Mouse (Mus musculus) frontal cortex, adult (tissue): ENCODE measurements around the gene Lcn2.
"Not testable (repeated sequence)": the region's sequence is repeated elsewhere in the genome, so short reads cannot be mapped to it uniquely, and the experiment has no call there.

Experiments
- ATAC-seq: cut with Nextera tagmentation; 2 replicates; pipeline ENCODE4 v1.9.2; 2017; ENCODE audit warnings: mild to moderate bottlenecking, moderate library complexity, mixed read lengths; ENCODE audit not compliant: low TSS enrichment

The Lcn2 gene

GRCm38 (mm10) chr2:32367315-32367714 is 20.7 kb downstream of the Lcn2 start:
- ATAC-seq: no peak

- ATAC-seq: no peak
These were observed 23.9 kb downstream of the Lcn2 start for GRCm38 (mm10) chr2:32364121-32364520.

GRCm38 (mm10) chr2:32363376-32364106 is 24.5 kb downstream of the Lcn2 start:
- peak; percentile 29 for ATAC-seq

GRCm38 (mm10) chr2:32362817-32363340 is 25.2 kb downstream of the Lcn2 start:
- ATAC-seq: peak; percentile 68

- ATAC-seq: not testable (repeated sequence)
These were observed 25.8 kb downstream of the Lcn2 start for GRCm38 (mm10) chr2:32362274-32362673.

- ATAC-seq: peak; percentile 42; the same call in 1 of the 2 replicates
These were observed 26.6 kb downstream of the Lcn2 start for GRCm38 (mm10) chr2:32361437-32361836.

GRCm38 (mm10) chr2:32360741-32361140 is 27.3 kb downstream of the Lcn2 start:
- ATAC-seq: peak; percentile 55

GRCm38 (mm10) chr2:32358381-32358780 is 29.7 kb downstream of the Lcn2 start:
- no peak for ATAC-seq

- no peak for ATAC-seq
These were observed 30.3 kb downstream of the Lcn2 start for GRCm38 (mm10) chr2:32357710-32358109.

GRCm38 (mm10) chr2:32356216-32356615 is 31.8 kb downstream of the Lcn2 start:
- no peak for ATAC-seq

- ATAC-seq: no peak
These were observed 33.6 kb downstream of the Lcn2 start for GRCm38 (mm10) chr2:32354336-32354895.

GRCm38 (mm10) chr2:32353836-32354235 is 34.2 kb downstream of the Lcn2 start:
- ATAC-seq: no peak

- ATAC-seq: peak; percentile 24
These were observed 35.0 kb downstream of the Lcn2 start, which contains the start of gene Dnm1 for GRCm38 (mm10) chr2:32353007-32353542. Gene Dnm1, minus strand, starts transcription at chr2:32353338.

GRCm38 (mm10) chr2:32352151-32353006 is 35.7 kb downstream of the Lcn2 start, which contains the start of gene Ciz1:
Gene Ciz1, plus strand, starts transcription at chr2:32352327.
- ATAC-seq: peak; percentile 6; the same call in 1 of the 2 replicates

GRCm38 (mm10) chr2:32351471-32351961 is 36.5 kb downstream of the Lcn2 start:
- ATAC-seq: peak; percentile 7; the same call in 1 of the 2 replicates

GRCm38 (mm10) chr2:32350471-32351051 is 37.5 kb downstream of the Lcn2 start:
- ATAC-seq: no peak

GRCm38 (mm10) chr2:32349625-32350255 is 38.3 kb downstream of the Lcn2 start:
- peak; percentile 39; the same call in 1 of the 2 replicates for ATAC-seq

- peak; percentile 21; the same call in 1 of the 2 replicates for ATAC-seq
These were observed 39.7 kb downstream of the Lcn2 start for GRCm38 (mm10) chr2:32348311-32348710.

- no peak for ATAC-seq
These were observed 41.0 kb downstream of the Lcn2 start for GRCm38 (mm10) chr2:32347019-32347418.

- ATAC-seq: no peak
These were observed 43.3 kb downstream of the Lcn2 start for GRCm38 (mm10) chr2:32344598-32345321.
